Mouse (Mus musculus) ZHBTc4 (cell line): ENCODE data around the gene Ccdc33.

Experiments
- DNase-seq: peaks from one replicate; pipeline ENCODE4 v3.0.0-alpha.2; 2011; ENCODE audit warnings: low read depth, low spot score

The Ccdc33 gene

GRCm38 (mm10) chr9:57980570-57980969 is 138.1 kb downstream of the Ccdc33 start:
- DNase-seq, result no peak

- DNase-seq, result no peak
Observed at GRCm38 (mm10) chr9:57978858-57979257, 139.8 kb downstream of the Ccdc33 start.
